Mouse (Mus musculus) ES-E14 (cell line): ENCODE results near the gene Gm30191.

Experiments
- CHD2 ChIP-seq: IDR thresholded peaks from 2 replicates; pipeline ENCODE4 v1.6.1; 2014; ENCODE audit warnings: mild to moderate bottlenecking, low read depth, low read length, inconsistent platforms
- MAFK ChIP-seq: IDR thresholded peaks from 2 replicates; pipeline ENCODE4 v1.6.1; 2014; ENCODE audit warnings: mild to moderate bottlenecking, low read depth, low read length, inconsistent platforms; ENCODE audit not compliant: insufficient read depth
- ZC3H11A ChIP-seq: IDR thresholded peaks from 2 replicates; pipeline ENCODE4 v1.6.1; 2012; ENCODE audit warnings: low read depth, mild to moderate bottlenecking, inconsistent platforms, low read length, borderline replicate concordance
- ZNF384 ChIP-seq: IDR thresholded peaks from 2 replicates; pipeline ENCODE4 v1.6.1; 2012; ENCODE audit warnings: low read depth, low read length, inconsistent platforms

DNA sequence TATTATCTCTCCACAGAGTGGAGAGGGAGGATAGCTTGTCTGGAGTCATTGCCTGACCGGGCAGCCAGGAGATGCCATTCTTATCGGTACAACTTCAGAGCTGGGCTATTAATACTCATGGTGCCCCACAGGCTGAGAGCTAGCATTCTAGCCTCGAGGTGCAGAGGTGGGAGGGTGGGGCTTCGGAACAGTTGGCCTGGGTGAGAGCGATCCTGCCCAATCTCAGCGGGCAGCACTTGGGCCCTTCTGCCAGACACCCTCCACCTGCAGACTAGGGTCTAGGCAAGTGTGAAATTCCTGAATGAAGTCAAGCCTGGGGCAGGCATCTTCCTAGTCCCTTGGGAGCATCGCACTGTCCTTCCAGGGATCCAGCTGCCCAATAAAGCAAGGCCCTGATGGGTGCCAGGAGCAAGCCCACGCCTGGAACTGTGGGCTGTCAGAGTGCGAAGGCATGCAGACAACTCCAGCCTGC is 47.0 kb downstream of the Gm30191 start:
- TF ChIP-seq MAFK, result no peak
- no peak for TF ChIP-seq CHD2
- no peak for TF ChIP-seq ZNF384
- TF ChIP-seq ZC3H11A, result no peak
